ENCODE assay signal across 12 mouse cellular contexts in genomic region chr3:156526461-156526933, GRCm38 (mm10). TPM values are rescaled to one million over a fixed set of nuclear protein-coding genes. Genes with fewer than 3 reads are reported as not detected.
A peak's percentile ranks its signal among the peaks of the same experiment; 100 is the strongest.
DNase-seq lines count a peak whose midpoint lies in the region; ATAC-seq lines count a peak whose summit lies in the region.
"Had no signal": no experiment of that assay in that cellular context is flagged by ENCODE, and none has a peak within 500 bp of the region (broad histone marks: within the 10 kb centered on the region; RNA-seq: fewer than 3 reads in every experiment).

No protein-coding gene starts in this region.

- H3K4me1 ChIP-seq in hindbrain, embryonic 11.5 days (replicated peaks; ENCODE audit: control insufficient read depth, insufficient read depth, low read length): no peaks in the 10 kb centered on the region
- no peaks in the 10 kb centered on the region for H3K4me1 ChIP-seq in hindbrain, embryonic 10.5 days (replicated peaks)
- H3K4me1 ChIP-seq in hindbrain, embryonic 12.5 days: no peaks in the 10 kb centered on the region
- H3K4me1 ChIP-seq in neural tube, embryonic 14.5 days (ENCODE audit: control insufficient read depth, insufficient read depth, low read length): no peaks in the 10 kb centered on the region
- H3K4me1 ChIP-seq: kidney, embryonic 15.5 days; megakaryocyte, embryonic 14.5 days had no signal

- no peaks in the 10 kb centered on the region for H3K27me3 ChIP-seq in hindbrain, embryonic 11.5 days (ENCODE audit: control insufficient read depth, insufficient read depth, low read length)
- H3K27me3 ChIP-seq in hindbrain, embryonic 10.5 days (ENCODE audit: insufficient read depth, poor library complexity, severe bottlenecking): no peaks in the 10 kb centered on the region
- no peaks in the 10 kb centered on the region for H3K27me3 ChIP-seq in hindbrain, embryonic 12.5 days
- no peaks in the 10 kb centered on the region for H3K27me3 ChIP-seq in neural tube, embryonic 14.5 days (ENCODE audit: control insufficient read depth, insufficient read depth, low read length)
- H3K27me3 ChIP-seq: kidney, embryonic 15.5 days; megakaryocyte, embryonic 14.5 days had no signal

- H3K4me3 ChIP-seq in hindbrain, embryonic 11.5 days (ENCODE audit: low read depth, low read length): no peak overlapping the region
- H3K4me3 ChIP-seq in hindbrain, embryonic 10.5 days: no peak overlapping the region
- H3K4me3 ChIP-seq in hindbrain, embryonic 12.5 days: no peak overlapping the region
- H3K4me3 ChIP-seq in neural tube, embryonic 14.5 days (ENCODE audit: low read depth, low read length): no peak overlapping the region
- H3K4me3 ChIP-seq: kidney, embryonic 15.5 days; megakaryocyte, embryonic 14.5 days had no signal

- 69% methylated on average over 8 of the region's 8 CpGs for WGBS in hindbrain, embryonic 11.5 days
- WGBS in hindbrain, embryonic 10.5 days: 75% methylated on average over 8 of the region's 8 CpGs
- WGBS in hindbrain, embryonic 12.5 days: 57% methylated on average over 8 of the region's 8 CpGs
- 29% methylated on average over 8 of the region's 8 CpGs for WGBS in neural tube, embryonic 14.5 days

- H3K36me3 ChIP-seq in hindbrain, embryonic 11.5 days (ENCODE audit: control insufficient read depth, insufficient read depth, low read length): no peaks in the 10 kb centered on the region
- H3K36me3 ChIP-seq in hindbrain, embryonic 10.5 days: no peaks in the 10 kb centered on the region
- H3K36me3 ChIP-seq in hindbrain, embryonic 12.5 days: no peaks in the 10 kb centered on the region
- H3K36me3 ChIP-seq in neural tube, embryonic 14.5 days (ENCODE audit: control insufficient read depth, insufficient read depth, low read length): no peaks in the 10 kb centered on the region
- H3K36me3 ChIP-seq: kidney, embryonic 15.5 days had no signal

- no peak for DNase-seq in hindbrain, embryonic 11.5 days (ENCODE audit: low spot score)
- no peak for DNase-seq in hindbrain, embryonic 10.5 days (ENCODE audit: low spot score)
- peak; percentile 67 for DNase-seq in cerebellum, adult 9-10 months
- no peak for DNase-seq in heart, postnatal 14 days
- no peak for DNase-seq in spleen, adult 12 weeks (ENCODE audit: low spot score)
- no peak for DNase-seq in adrenal gland, adult 8-10 months
- DNase-seq: heart, adult 18-20 months; lung, adult 18-20 months had no signal

- intact Hi-C loops in heart, postnatal 14 days (cut with DNase I): no loop called here

- no peak overlapping the region for H3K4me2 ChIP-seq in hindbrain, embryonic 11.5 days (replicated peaks; ENCODE audit: low read depth, low read length)
- no peak overlapping the region for H3K4me2 ChIP-seq in hindbrain, embryonic 12.5 days (replicated peaks)
- no peak overlapping the region; the same call in 1 of the 2 replicates for H3K4me2 ChIP-seq in neural tube, embryonic 14.5 days (ENCODE audit: low read depth, low read length)
- H3K4me2 ChIP-seq: kidney, embryonic 15.5 days had no signal

- no peak overlapping the region for H3K27ac ChIP-seq in hindbrain, embryonic 11.5 days (ENCODE audit: low read depth, low read length)
- H3K27ac ChIP-seq in hindbrain, embryonic 10.5 days: no peak overlapping the region
- no peak overlapping the region for H3K27ac ChIP-seq in hindbrain, embryonic 12.5 days
- H3K27ac ChIP-seq in neural tube, embryonic 14.5 days (ENCODE audit: low read depth, low read length): no peak overlapping the region
- H3K27ac ChIP-seq: kidney, embryonic 15.5 days had no signal

- no peak overlapping the region for H3K9ac ChIP-seq in hindbrain, embryonic 11.5 days (ENCODE audit: low read depth, low read length)
- no peak overlapping the region for H3K9ac ChIP-seq in hindbrain, embryonic 12.5 days
- H3K9ac ChIP-seq in neural tube, embryonic 14.5 days (replicated peaks; ENCODE audit: low read depth, low read length): no peak overlapping the region
- H3K9ac ChIP-seq: kidney, embryonic 15.5 days had no signal

- H3K9me3 ChIP-seq in hindbrain, embryonic 11.5 days (ENCODE audit: control insufficient read depth, low read length): no peaks in the 10 kb centered on the region
- H3K9me3 ChIP-seq in hindbrain, embryonic 10.5 days: no peaks in the 10 kb centered on the region
- H3K9me3 ChIP-seq in hindbrain, embryonic 12.5 days (replicated peaks): no peaks in the 10 kb centered on the region
- no peaks in the 10 kb centered on the region for H3K9me3 ChIP-seq in neural tube, embryonic 14.5 days (ENCODE audit: control insufficient read depth, low read length)
- H3K9me3 ChIP-seq: kidney, embryonic 15.5 days had no signal

- ATAC-seq in hindbrain, embryonic 11.5 days (ENCODE audit: low FRiP score): 0 out of 2 replicates have a peak, but pooled peaks have one; percentile 35
- peak; percentile 60 for ATAC-seq in hindbrain, embryonic 12.5 days (ENCODE audit: low FRiP score)
- peak; percentile 78 for ATAC-seq in neural tube, embryonic 14.5 days (ENCODE audit: low read depth)

RNA-seq across cellular contexts. Expression of gene Negr1, which starts 35.1 kb away (rescaled TPM):
- polyA plus RNA-seq in hindbrain, embryonic 11.5 days (2014; fragmentation: Nextera tagmentation; extraction: Ambion mirVana): 6.1 and 7.7 TPM in 2 replicates
- polyA plus RNA-seq in hindbrain, embryonic 10.5 days (2016; fragmentation: Nextera tagmentation; extraction: Ambion mirVana): 4.0 and 4.7 TPM in 2 replicates
- polyA plus RNA-seq in hindbrain, embryonic 12.5 days (2016; fragmentation: Nextera tagmentation; extraction: Ambion mirVana): 15.4 and 17.8 TPM in 2 replicates
- 37.5 and 47.7 TPM in 2 replicates for polyA plus RNA-seq in neural tube, embryonic 14.5 days (2014; fragmentation: Nextera tagmentation; extraction: Ambion mirVana)
- total RNA-seq in heart, postnatal 14 days (2021): 1 to 10 TPM; 1.5 to 3.4 TPM
- total RNA-seq in adrenal gland, adult 8-10 months (2022): 10 to 100 TPM in 1 of 4 experiments, 1 to 10 TPM in 3; 5.5 to 12.2 (median 7.3) TPM
